Mouse (Mus musculus): Measurements from ENCODE around the gene Enpp1.
A peak's percentile ranks its signal among the peaks of the same experiment; 100 is the strongest.

Gene Enpp1

DNA sequence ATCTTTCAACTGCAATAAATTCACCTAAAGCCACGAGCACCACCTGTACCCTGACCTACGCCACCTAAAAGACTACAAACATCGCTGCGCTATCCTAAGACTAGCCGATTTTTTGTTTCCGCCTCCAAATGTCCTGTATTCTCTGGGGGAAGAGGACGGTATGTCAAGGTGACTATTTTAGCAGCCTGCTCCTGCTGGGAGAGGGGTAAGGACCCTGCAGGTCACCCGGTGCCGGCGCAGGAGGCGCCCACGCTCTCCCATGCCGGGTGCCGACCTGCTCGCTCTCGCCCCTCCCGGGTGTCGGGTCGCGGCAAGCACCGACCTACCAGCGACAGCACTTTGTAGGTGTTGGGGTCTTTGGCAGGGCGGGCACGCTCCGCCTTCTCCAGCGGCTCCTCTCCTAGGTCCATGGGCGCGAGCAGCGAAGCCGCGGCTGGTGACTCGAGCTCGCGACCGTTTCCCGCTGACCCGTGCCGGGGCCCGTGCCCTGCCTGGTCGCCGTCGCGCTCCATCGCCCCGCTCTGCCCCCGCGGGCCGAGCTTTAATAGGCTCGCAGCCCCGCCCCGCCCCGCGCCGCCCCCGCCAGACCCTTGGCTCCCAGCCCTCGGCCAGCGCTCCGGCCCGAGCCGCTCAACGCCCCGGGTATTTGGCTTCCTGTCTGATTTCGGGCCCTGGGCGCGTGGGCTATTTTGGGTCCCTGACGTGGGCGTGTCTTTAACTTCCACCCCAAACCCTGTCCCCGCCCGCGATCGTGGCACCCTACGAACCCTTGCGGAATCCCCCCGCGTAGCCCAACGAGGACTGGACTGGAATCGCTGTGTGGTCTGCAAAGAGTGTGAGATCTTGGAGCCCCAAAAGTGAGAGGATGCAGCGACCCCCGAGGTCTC is at the start of gene Enpp1:
TSS of gene Enpp1 (minus strand) at position 680 of the 887 bp plus-strand sequence.
- no peaks in the 10 kb centered on the region for H3K27me3 ChIP-seq (ENCODE audit: control insufficient read depth, insufficient read depth, low read length, poor library complexity, severe bottlenecking)
- peak; percentile 69 for DNase-seq (ENCODE audit: low read depth, low spot score)
- no peaks in the 10 kb centered on the region for H3K36me3 ChIP-seq (ENCODE audit: control insufficient read depth, insufficient read depth, low read length, poor library complexity, severe bottlenecking)

DNA sequence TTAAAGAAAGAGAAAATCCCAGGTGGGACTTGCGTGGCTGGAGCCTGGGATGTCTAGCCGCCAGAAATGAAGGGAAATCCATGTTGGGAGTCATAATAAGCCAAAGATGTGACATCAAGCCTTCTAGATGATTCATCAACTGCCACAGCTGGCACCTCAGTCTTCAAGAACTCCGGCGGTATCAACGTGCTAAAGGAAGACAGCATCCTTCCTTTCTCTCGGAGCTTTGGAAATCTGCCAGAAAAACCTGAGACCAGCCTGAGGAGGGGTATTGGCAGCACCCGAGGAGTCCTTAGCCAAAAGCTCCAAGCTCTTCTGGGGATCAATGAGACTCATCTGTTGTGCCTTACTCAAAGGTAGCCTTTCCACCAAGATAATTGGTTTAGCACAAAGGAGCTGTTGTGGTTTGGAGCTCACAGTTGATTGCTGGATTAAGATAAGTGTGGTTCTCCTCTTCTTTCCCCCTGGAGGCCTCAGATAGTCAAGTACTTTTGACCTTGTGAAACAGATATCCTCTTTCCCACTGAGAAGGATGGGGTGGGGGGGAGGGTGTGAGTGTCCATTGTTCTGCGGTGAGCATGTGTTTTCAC is 46.5 kb upstream of the Enpp1 start:
- no peak for DNase-seq (ENCODE audit: low read depth, low spot score)
- no peaks in the 10 kb centered on the region for H3K36me3 ChIP-seq (ENCODE audit: control insufficient read depth, insufficient read depth, low read length, poor library complexity, severe bottlenecking)
- no peaks in the 10 kb centered on the region for H3K27me3 ChIP-seq (ENCODE audit: control insufficient read depth, insufficient read depth, low read length, poor library complexity, severe bottlenecking)

DNA sequence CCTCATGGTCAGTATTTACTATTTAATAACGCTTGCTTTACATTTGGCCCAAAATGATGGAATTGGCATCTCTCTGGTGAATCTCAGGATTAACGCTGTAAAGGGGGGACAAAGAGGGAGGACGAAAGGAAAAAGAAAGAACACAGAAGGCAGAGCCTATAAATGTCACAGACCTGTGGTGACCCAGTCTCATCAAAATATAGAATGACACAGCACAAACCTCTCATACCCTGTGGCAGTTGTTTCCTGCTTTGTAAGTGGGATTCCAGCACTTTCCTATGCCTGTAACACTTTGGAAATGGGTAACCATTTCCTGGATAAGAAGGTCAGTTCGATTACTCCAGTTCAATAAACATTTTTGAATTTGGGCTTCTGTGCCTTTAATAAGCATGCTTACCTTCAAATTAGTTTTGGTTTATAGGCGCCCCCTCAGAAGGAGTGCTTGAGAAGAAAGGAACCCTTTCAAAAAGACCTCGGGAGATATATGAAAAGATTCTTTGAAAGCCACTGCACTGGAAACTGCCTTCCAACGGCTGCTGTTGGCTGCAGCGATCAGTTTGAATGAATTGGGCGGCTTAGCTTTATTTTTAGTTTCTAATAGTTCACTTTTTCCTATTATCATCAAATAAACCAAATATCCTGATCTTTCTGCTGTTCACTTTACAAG is 43.0 kb upstream of the Enpp1 start:
- no peak for DNase-seq (ENCODE audit: low read depth, low spot score)
- Histone ChIP-seq H3K36me3 (ENCODE audit: control insufficient read depth, insufficient read depth, low read length, poor library complexity, severe bottlenecking) (no peaks in the 10 kb centered on the region), H3K27me3 (ENCODE audit: control insufficient read depth, insufficient read depth, low read length, poor library complexity, severe bottlenecking) (no peaks in the 10 kb centered on the region)

DNA sequence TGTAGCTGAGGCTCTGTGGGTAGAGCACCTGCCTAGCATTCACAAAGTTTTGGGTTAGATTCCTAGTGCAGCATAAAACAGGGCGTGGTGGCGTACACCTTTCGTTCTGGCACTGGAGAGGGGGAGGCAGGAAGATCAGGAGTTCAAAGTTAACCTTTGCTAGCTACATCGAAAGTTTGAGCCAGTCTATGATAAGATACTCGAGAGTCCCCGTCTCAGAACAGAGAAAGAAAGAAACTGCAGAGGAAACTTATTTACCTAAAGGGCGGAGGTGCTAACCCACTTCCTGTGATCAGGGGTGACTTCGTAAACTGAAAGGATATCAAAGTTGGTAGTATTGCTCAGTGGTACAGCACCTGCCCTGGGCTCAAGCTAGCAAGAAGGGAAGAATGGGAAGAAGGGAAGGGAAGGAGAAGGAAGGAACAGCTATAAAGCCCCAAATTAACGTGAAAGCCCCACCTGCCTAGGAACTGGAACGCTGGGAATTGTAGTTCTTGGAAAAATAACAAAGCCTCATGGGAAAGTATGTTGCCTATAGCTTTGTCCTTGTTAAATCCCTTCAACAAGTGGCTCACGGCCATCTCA is 42.4 kb upstream of the Enpp1 start:
- Histone ChIP-seq H3K27me3 (ENCODE audit: control insufficient read depth, insufficient read depth, low read length, poor library complexity, severe bottlenecking) (no peaks in the 10 kb centered on the region), H3K36me3 (ENCODE audit: control insufficient read depth, insufficient read depth, low read length, poor library complexity, severe bottlenecking) (no peaks in the 10 kb centered on the region)
- peak; percentile 58 for DNase-seq (ENCODE audit: low read depth, low spot score)

DNA sequence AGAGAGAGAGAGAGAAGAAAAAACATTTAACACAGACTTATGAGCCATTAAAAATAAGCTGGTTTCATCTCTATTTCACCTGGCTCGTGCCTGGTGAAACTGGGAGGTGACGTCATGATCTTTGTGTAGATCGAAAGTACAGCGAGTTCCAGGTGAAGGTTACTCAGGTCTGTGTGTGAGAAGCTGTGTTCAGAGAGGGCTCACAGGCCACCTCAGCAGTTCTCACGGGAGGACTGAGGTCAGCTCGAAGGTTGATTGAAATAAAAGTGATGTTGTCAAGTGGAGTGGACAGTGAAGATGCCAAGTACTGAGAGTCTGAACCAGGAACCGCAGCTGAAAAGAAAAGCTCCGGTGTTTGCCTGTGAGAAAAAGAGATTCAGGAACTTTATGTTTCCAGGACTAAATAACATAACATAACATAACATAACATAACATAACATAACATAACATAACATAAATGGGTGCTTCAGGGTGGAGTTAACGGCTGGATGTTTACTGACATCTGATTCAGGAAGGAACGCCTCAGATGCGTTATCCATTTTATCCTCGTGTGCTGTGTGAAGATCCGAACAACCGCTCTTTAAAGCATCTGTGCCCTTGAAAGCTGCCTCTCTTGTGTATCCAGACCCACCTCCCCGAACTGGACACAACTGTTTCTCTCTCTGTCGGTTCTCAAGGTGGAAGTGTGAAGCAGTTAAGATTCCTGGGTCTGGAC is 41.7 kb upstream of the Enpp1 start:
- no peaks in the 10 kb centered on the region for H3K36me3 ChIP-seq (ENCODE audit: control insufficient read depth, insufficient read depth, low read length, poor library complexity, severe bottlenecking)
- peak; percentile 26 for DNase-seq (ENCODE audit: low read depth, low spot score)
- H3K27me3 ChIP-seq (ENCODE audit: control insufficient read depth, insufficient read depth, low read length, poor library complexity, severe bottlenecking): no peaks in the 10 kb centered on the region

DNA sequence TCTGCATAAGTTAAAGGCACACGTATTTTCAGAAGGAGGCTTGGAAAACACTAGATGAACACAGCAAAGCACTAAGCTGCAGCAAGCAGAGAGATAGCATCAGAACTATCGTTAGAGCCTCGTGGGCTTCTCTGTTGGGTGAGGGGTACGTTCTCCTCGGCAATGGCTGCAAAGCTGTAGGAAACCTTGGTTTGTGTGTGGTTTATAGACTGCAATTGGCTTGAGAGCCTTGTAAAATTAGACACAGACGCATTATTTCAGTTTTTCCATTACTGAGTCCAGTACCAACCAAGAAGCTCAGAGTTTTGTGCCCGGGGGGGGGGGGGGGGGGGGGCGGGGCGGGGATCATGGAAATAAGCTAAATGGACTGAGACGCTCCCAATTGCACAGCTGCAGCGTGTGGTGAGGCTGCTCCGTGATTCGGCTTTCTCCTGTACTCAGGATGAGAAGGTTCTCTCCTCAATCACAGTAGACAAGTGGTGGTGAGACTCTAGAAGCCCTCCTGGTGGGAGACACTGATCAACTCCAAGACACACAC is 31.1 kb upstream of the Enpp1 start:
- Histone ChIP-seq H3K36me3 (ENCODE audit: control insufficient read depth, insufficient read depth, low read length, poor library complexity, severe bottlenecking) (no peaks in the 10 kb centered on the region), H3K27me3 (ENCODE audit: control insufficient read depth, insufficient read depth, low read length, poor library complexity, severe bottlenecking) (no peaks in the 10 kb centered on the region)
- no peak for DNase-seq (ENCODE audit: low read depth, low spot score)

DNA sequence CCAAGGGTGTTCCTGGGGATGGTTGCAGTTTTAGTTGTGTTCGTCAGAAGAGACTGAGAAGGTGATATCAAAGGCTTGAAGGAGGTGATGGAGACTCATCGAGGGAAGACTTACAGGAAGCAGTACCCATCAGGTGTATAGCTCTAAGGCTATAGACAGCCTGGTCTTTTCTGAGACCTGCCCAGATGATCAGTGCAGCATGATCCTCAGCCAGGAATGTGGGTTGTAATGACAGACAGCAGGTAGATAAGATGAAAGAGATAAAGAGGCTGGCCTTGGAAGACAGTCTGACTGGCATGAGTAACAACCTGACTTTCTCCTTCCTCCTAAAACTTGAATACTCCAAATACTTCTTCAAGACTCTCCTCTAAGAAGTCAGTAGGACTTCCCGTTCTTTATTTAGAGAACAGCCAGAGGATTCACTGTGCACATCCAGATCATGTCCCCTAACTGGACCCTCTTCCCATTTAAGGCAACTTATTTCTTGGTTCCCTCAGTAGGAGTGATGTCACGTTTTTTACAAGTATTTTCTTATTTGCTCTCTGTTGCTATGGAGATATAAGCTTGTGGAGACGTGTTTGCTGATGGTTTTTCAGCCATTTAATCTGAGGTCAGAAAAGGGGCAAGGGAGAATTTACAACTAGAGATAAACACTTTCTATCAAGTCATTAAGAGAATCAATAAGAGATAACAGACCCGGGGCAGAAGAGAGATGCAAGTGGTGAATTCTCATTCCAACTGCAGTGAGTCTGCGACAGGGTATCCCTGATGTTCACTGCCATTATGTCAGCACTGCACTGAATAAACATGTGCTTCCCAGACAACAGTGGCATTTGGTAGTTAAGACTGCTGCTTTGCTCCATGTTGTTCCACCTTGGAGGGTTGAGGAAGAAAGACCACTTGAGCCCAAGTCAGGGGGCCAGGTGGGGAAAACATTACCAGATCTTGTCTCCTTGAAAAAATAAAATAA is 29.6 kb upstream of the Enpp1 start:
- no peaks in the 10 kb centered on the region for H3K27me3 ChIP-seq (ENCODE audit: control insufficient read depth, insufficient read depth, low read length, poor library complexity, severe bottlenecking)
- H3K36me3 ChIP-seq (ENCODE audit: control insufficient read depth, insufficient read depth, low read length, poor library complexity, severe bottlenecking): no peaks in the 10 kb centered on the region
- no peak for DNase-seq (ENCODE audit: low read depth, low spot score)

DNA sequence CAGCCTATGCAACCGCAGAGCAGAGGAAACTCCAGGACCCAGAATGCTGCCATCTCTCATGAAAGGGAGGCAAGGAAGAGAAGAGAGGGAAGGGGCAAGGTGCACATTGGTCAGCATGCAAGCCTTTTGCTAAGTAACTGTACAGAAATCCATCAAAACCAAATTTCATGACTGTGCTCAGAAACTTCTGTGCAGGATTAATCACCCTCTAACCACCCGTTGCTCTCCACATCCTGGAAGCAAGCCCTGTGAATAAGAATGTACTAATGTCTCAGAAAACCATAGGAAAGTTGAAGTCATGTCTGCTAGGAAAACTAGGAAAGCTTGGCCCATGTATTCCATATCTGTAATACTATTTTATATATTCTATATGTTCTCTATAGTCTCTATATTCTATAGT is 27.2 kb upstream of the Enpp1 start:
- no peaks in the 10 kb centered on the region for H3K27me3 ChIP-seq (ENCODE audit: control insufficient read depth, insufficient read depth, low read length, poor library complexity, severe bottlenecking)
- no peak for DNase-seq (ENCODE audit: low read depth, low spot score)
- H3K36me3 ChIP-seq (ENCODE audit: control insufficient read depth, insufficient read depth, low read length, poor library complexity, severe bottlenecking): no peaks in the 10 kb centered on the region

DNA sequence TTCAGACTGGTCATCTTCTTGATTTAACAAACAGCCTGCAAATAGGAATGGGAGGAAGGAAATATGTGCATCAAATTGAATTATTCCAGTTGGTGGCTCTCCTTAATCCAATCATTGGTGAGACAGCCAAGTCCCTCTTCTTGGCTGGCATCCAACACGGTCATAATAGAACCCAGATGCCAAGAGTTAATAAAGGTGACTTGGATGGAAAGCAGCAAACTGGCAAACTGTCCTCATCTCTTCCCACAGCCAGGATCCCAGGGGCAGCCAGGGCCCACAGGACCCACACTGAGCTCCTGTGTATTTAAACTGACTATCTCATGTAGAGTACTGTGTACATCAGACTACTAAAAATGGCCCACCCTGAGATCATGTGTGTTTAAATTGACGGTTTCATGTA is 26.5 kb upstream of the Enpp1 start:
- DNase-seq (ENCODE audit: low read depth, low spot score): no peak
- Histone ChIP-seq H3K36me3 (ENCODE audit: control insufficient read depth, insufficient read depth, low read length, poor library complexity, severe bottlenecking) (no peaks in the 10 kb centered on the region), H3K27me3 (ENCODE audit: control insufficient read depth, insufficient read depth, low read length, poor library complexity, severe bottlenecking) (no peaks in the 10 kb centered on the region)

DNA sequence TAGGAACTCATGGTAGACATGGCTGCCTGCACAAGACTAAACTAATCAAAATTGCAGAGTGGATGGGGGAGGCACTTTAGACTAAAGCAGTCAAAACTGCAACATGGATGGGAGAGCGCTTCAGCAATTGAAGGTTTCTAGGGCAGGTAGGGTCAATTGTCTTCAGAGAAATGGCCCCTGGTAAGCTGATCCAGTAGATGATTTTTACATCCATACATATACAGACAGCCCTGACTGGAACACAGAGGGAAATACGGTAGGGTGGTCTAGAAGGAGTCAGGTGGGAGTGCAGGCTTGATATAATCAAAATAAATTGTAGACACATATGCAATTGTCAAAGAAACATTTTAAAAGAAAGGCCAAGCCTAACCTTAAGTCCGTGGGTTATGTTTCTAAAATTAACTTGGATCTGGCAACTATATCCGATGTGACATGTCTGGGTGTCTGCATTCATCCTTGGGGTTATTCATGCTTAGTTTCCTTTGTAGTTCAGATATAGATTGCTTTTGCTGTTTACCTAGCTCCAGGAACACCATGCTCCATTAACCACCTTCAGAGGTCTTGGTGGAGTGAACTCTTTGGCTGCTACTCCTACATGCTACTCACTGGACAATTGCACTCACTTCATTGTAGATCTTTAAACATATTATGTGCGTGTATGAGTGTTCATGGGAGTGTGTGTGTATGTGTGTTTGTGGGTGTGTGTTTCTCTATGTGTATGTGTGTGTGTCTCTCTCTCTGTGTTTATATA is 23.2 kb upstream of the Enpp1 start:
- no peak for DNase-seq (ENCODE audit: low read depth, low spot score)
- Histone ChIP-seq H3K27me3 (ENCODE audit: control insufficient read depth, insufficient read depth, low read length, poor library complexity, severe bottlenecking) (no peaks in the 10 kb centered on the region), H3K36me3 (ENCODE audit: control insufficient read depth, insufficient read depth, low read length, poor library complexity, severe bottlenecking) (no peaks in the 10 kb centered on the region)

DNA sequence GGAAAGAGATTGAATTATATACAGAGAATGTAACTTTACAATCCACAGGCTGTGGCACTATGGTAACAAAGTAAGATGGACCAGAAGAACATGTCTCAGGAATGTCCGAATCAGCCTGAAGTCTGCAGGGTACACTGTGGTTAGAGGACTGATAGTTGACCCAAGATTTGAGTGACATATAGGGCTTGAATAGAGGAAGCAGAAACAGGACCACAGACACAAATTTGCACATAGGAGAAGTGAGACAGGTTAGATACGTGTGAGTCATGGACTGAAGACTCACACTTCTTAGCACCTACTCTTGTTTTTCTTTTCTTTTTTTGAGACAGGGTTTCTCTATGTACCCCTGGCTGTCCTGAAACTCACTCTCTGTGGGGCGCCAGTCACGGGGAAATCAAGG is 15.5 kb upstream of the Enpp1 start:
- no peaks in the 10 kb centered on the region for H3K27me3 ChIP-seq (ENCODE audit: control insufficient read depth, insufficient read depth, low read length, poor library complexity, severe bottlenecking)
- H3K36me3 ChIP-seq (ENCODE audit: control insufficient read depth, insufficient read depth, low read length, poor library complexity, severe bottlenecking): no peaks in the 10 kb centered on the region
- DNase-seq (ENCODE audit: low read depth, low spot score): no peak

DNA sequence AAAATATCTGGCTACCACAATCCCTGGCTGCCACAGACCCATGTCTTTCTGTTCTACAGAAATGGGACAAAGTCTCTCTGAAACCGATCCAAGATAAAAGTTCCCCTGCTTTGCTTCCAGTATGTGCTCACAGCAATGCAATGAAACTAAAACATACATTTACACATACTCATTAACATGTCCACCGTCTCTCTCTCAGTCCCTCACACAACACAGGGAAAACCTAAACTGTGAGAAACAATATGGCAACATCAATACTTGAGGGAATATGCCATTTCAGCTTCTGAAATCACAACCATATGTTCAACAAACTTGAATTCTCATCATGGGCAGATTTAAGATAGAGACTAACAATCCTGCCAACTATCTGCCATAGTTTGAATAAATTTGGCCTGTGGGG is 13.2 kb upstream of the Enpp1 start:
- H3K27me3 ChIP-seq (ENCODE audit: control insufficient read depth, insufficient read depth, low read length, poor library complexity, severe bottlenecking): no peaks in the 10 kb centered on the region
- no peak for DNase-seq (ENCODE audit: low read depth, low spot score)
- no peaks in the 10 kb centered on the region for H3K36me3 ChIP-seq (ENCODE audit: control insufficient read depth, insufficient read depth, low read length, poor library complexity, severe bottlenecking)

DNA sequence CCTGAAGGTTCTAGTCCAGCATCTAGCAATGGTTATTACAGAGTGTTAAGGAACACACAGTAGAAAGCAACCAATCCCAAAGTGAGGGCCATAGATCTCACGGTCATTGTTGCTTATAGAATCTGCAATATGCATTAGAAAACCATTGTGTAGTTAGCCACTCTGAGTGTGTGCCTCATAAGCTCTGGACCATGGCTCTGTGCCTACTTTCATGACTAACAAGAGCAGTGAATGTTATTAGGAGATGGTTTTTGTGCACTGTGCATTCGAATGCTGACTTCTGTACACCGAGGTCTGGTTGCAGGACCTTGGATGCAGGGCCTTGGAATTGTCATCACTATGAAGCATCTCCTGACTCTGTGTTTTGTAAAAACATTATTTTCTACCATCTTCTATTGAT is 9.9 kb upstream of the Enpp1 start:
- Histone ChIP-seq H3K27me3 (ENCODE audit: control insufficient read depth, insufficient read depth, low read length, poor library complexity, severe bottlenecking) (no peaks in the 10 kb centered on the region), H3K36me3 (ENCODE audit: control insufficient read depth, insufficient read depth, low read length, poor library complexity, severe bottlenecking) (no peaks in the 10 kb centered on the region)
- no peak for DNase-seq (ENCODE audit: low read depth, low spot score)

Data from splenic B cell, adult 2 months (primary cell).